Mouse (Mus musculus): ENCODE results near the gene Tmed4.

GRCm38 (mm10) chr11:6230012-6230411 lies 44.7 kb downstream of the Tmed4 start, which contains the start of gene Npc1l1:
- TF ChIP-seq CTCF (IDR thresholded peaks at IDR 0.05), result no peak
- TF ChIP-seq POLR2A (IDR thresholded peaks at IDR 0.05; ENCODE audit: insufficient read depth, low read depth, low read length), result no peak

Data from heart, adult 2 months (tissue).